ENCODE assay signal across 23 mouse cellular contexts in the genomic region with DNA sequence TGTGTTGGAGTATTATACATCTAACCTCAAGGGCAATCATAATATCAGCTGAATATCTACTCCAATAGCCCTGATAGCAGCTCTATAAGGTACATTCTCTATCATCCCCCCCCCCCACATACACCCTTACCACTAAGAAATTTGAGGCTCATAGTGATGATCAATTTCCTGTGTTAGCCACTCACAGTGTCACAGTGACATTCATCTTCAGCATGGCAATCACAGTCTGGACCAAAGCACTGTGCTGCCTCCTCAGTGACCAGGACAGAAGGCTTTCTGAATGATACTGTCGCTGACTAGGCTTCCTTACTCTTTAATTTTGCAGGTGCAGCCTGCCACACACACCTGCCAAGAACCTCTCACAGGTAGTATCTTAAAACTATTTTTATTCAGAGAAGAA. TPM values are rescaled to one million over a fixed set of nuclear protein-coding genes. Genes with fewer than 3 reads are reported as not detected.
"Had no signal": no experiment of that assay in that cellular context is flagged by ENCODE, and none has a peak within 500 bp of the region (broad histone marks: within the 10 kb centered on the region; RNA-seq: fewer than 3 reads in every experiment).

No protein-coding gene starts in this region.

- H3K9ac ChIP-seq: limb, embryonic 12.5 days; limb, embryonic 15.5 days; midbrain, embryonic 12.5 days had no signal

- H3K27ac ChIP-seq: limb, embryonic 12.5 days; midbrain, embryonic 12.5 days had no signal

- H3K36me3 ChIP-seq: limb, embryonic 12.5 days; limb, embryonic 15.5 days; midbrain, embryonic 12.5 days had no signal

- DNase-seq: kidney, adult 18-20 months; kidney, adult 9 months; kidney, postnatal 14 days; kidney, postnatal 4 days; left cerebral cortex, postnatal 4 days; lung, adult 2 months; lung, postnatal 14 days; lung, postnatal 4 days; thymus, adult 18-20 months; thymus, postnatal 36 days had no signal

- H3K4me2 ChIP-seq: limb, embryonic 12.5 days; limb, embryonic 15.5 days; midbrain, embryonic 12.5 days had no signal

- H3K4me1 ChIP-seq: midbrain, embryonic 12.5 days had no signal

- H3K4me3 ChIP-seq: limb, embryonic 12.5 days; limb, embryonic 15.5 days; midbrain, embryonic 12.5 days; myocyte had no signal

- H3K9me3 ChIP-seq: limb, embryonic 12.5 days; limb, embryonic 15.5 days; midbrain, embryonic 12.5 days had no signal

- ATAC-seq: intestine, embryonic 16.5 days; midbrain, embryonic 16.5 days had no signal

- H3K27me3 ChIP-seq: limb, embryonic 12.5 days; limb, embryonic 15.5 days; midbrain, embryonic 12.5 days had no signal

RNA-seq across cellular contexts. Expression of a gene that starts 16.7 kb away (rescaled TPM):
- total RNA-seq: layer of hippocampus, adult 18-20 months; left cerebral cortex, adult 8-10 months; left cerebral cortex, postnatal 4 days; megakaryocyte progenitor cell, adult 5-6 weeks; monocyte, adult 5-6 weeks had no signal
- polyA plus RNA-seq: lung, embryonic 16.5 days; midbrain, embryonic 16.5 days; neural tube, embryonic 14.5 days; small intestine, adult 2 months had no signal
